Mouse (Mus musculus): Measurements from ENCODE around the gene Dnajb4. TPM values are rescaled to one million over a fixed set of nuclear protein-coding genes. Genes with fewer than 3 reads are reported as not detected.

Gene Dnajb4
- total RNA-seq, 2 experiments from 2014 or later, result 75.4 to 78.2 TPM

GRCm38 (mm10) chr3:152231333-152232100, 21.4 kb upstream of the Dnajb4 start:
- no peak for TF ChIP-seq CTCF (IDR thresholded peaks at IDR 0.05)
- H3K27ac ChIP-seq, result no peak overlapping the region
- no peak for DNase-seq (ENCODE audit: extremely low spot score in 1 of 2, low spot score in 2 of 2)
- intact Hi-C loops (cut with DNase I), result loop anchor here (2.0 to 5.0 kb wide), 2 partner anchors 13 to 119 kb away; no protein-coding TSS in a partner anchor
- H3K4me3 ChIP-seq, result no peak overlapping the region

GRCm38 (mm10) chr3:152229271-152229670, 19.2 kb upstream of the Dnajb4 start:
- intact Hi-C loops (cut with DNase I), result loop anchor here (10.0 kb wide), 1 partner anchor 146 kb away; no protein-coding TSS in a partner anchor
- no peak for DNase-seq (ENCODE audit: extremely low spot score in 1 of 2, low spot score in 2 of 2)
- no peak overlapping the region for H3K4me3 ChIP-seq
- H3K27ac ChIP-seq, result no peak overlapping the region
- no peak for TF ChIP-seq CTCF (IDR thresholded peaks at IDR 0.05)

- H3K4me3 ChIP-seq, result no peak overlapping the region
- intact Hi-C loops (cut with DNase I), result loop anchor here (10.0 kb wide), 1 partner anchor 146 kb away; no protein-coding TSS in a partner anchor
- H3K27ac ChIP-seq, result no peak overlapping the region
- TF ChIP-seq CTCF (IDR thresholded peaks at IDR 0.05), result no peak
- no peak for DNase-seq (ENCODE audit: extremely low spot score in 1 of 2, low spot score in 2 of 2)
Measured at GRCm38 (mm10) chr3:152228843-152229242, 18.7 kb upstream of the Dnajb4 start.

GRCm38 (mm10) chr3:152225906-152226305, 15.8 kb upstream of the Dnajb4 start:
- intact Hi-C loops (cut with DNase I), result loop anchor here (10.0 kb wide), 1 partner anchor 149 kb away; no protein-coding TSS in a partner anchor
- no peak overlapping the region for H3K4me3 ChIP-seq
- no peak for DNase-seq (ENCODE audit: extremely low spot score in 1 of 2, low spot score in 2 of 2)
- no peak for TF ChIP-seq CTCF (IDR thresholded peaks at IDR 0.05)
- no peak overlapping the region for H3K27ac ChIP-seq

GRCm38 (mm10) chr3:152224918-152225317, 14.8 kb upstream of the Dnajb4 start:
- intact Hi-C loops (cut with DNase I), result loop anchor here (10.0 kb wide), 1 partner anchor 150 kb away; no protein-coding TSS in a partner anchor
- Histone ChIP-seq H3K4me3 (no peak overlapping the region), H3K27ac (no peak overlapping the region)
- TF ChIP-seq CTCF (IDR thresholded peaks at IDR 0.05), result peak; percentile 17
- no peak for DNase-seq (ENCODE audit: extremely low spot score in 1 of 2, low spot score in 2 of 2)

GRCm38 (mm10) chr3:152213416-152213815, 3.3 kb upstream of the Dnajb4 start:
- no peak overlapping the region for H3K4me3 ChIP-seq
- intact Hi-C loops (cut with DNase I), result no loop called here
- H3K27ac ChIP-seq, result no peak overlapping the region
- no peak for DNase-seq (ENCODE audit: extremely low spot score in 1 of 2, low spot score in 2 of 2)
- no peak for TF ChIP-seq CTCF (IDR thresholded peaks at IDR 0.05)

- peak overlapping the region; percentile 81 for H3K4me3 ChIP-seq
- intact Hi-C loops (cut with DNase I), result no loop called here
Measured at GRCm38 (mm10) chr3:152211731-152212279, 1.7 kb upstream of the Dnajb4 start.

GRCm38 (mm10) chr3:152210728-152211391, 758 bp upstream of the Dnajb4 start:
- DNase-seq (ENCODE audit: extremely low spot score in 1 of 2, low spot score in 2 of 2), result peak; percentile 58 to 70

More at GRCm38 (mm10) chr3:152211731-152212279, 1.7 kb upstream of the Dnajb4 start:
- TF ChIP-seq CTCF (IDR thresholded peaks at IDR 0.05), result no peak
- no peak for DNase-seq (ENCODE audit: extremely low spot score in 1 of 2, low spot score in 2 of 2)
- H3K27ac ChIP-seq, result no peak overlapping the region

GRCm38 (mm10) chr3:152209177-152209966, 730 bp downstream of the Dnajb4 start:
- no peak for DNase-seq (ENCODE audit: extremely low spot score in 1 of 2, low spot score in 2 of 2)
- no peak; the same call in 1 of the 2 replicates for TF ChIP-seq CTCF (IDR thresholded peaks at IDR 0.05)
- intact Hi-C loops (cut with DNase I), result no loop called here

More at GRCm38 (mm10) chr3:152210728-152211391, 758 bp upstream of the Dnajb4 start:
- no peak for TF ChIP-seq CTCF (IDR thresholded peaks at IDR 0.05)
- intact Hi-C loops (cut with DNase I), result loop anchor here (1.0 kb wide), 2 partner anchors 18 to 100 kb away; no protein-coding TSS in a partner anchor
- peak overlapping the region; percentile 100 for H3K27ac ChIP-seq
- peak overlapping the region; percentile 81 for H3K4me3 ChIP-seq

GRCm38 (mm10) chr3:152208096-152208885, 1.8 kb downstream of the Dnajb4 start:
- TF ChIP-seq CTCF (IDR thresholded peaks at IDR 0.05), result no peak
- no peak for DNase-seq (ENCODE audit: extremely low spot score in 1 of 2, low spot score in 2 of 2)
- Histone ChIP-seq H3K27ac (no peak overlapping the region), H3K4me3 (peak overlapping the region; percentile 81)
- intact Hi-C loops (cut with DNase I), result no loop called here

More at GRCm38 (mm10) chr3:152209177-152209966, 730 bp downstream of the Dnajb4 start:
- H3K4me3 ChIP-seq, result peak overlapping the region; percentile 81
- H3K27ac ChIP-seq, result peak overlapping the region; percentile 100
